Mouse (Mus musculus): ENCODE data around the gene Plcd3. TPM values are rescaled to one million over a fixed set of nuclear protein-coding genes. Genes with fewer than 3 reads are reported as not detected.

The Plcd3 gene
- polyA plus RNA-seq, 1 experiment, result 0.18 TPM

DNA sequence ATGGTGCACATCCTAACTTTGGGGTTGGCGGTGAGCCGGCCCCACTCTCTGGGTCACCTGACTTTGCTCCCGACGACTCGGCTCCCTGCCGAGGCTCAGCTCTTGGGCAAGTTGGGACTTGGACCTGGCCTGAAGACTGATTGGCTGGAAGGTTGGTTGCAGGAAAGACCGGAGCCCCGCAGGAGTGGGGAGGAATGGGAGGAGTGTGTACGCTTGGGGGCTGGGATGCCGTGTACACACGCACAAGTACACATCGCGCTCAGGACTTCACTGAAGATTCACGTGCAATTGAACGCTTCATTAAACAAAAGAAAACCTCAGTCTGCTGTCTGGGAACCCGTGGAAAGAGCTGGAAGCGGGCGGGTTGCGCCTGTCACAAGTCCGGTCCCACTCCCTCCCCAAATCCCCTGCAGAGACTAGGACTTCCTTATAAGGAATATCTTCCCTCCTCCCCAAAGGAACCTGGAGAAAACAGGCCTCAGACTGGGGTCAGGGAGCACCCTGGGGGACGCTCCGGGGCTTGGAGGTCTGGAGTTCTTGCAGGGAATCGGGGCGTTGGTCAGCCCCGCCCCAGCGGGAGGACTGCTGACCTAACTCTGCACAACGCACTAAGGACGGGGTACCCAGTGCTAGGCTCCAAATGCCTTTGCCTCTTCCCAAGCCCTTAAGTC, 10.6 kb upstream of the Plcd3 start:
- no peaks in the 10 kb centered on the region for H3K9me3 ChIP-seq
- no peaks in the 10 kb centered on the region for H3K27me3 ChIP-seq (replicated peaks)
- H3K36me3 ChIP-seq (replicated peaks; ENCODE audit: low read length), result peaks cover 54% of the 10 kb centered on the region
- H3K4me1 ChIP-seq, result peaks cover 15% of the 10 kb centered on the region
- no peak overlapping the region for H3K4me3 ChIP-seq (replicated peaks)
- no peak for TF ChIP-seq FLI1 (IDR thresholded peaks at IDR 0.05; ENCODE audit: low read length)
- no peak for TF ChIP-seq GATA1 (IDR thresholded peaks at IDR 0.05; ENCODE audit: borderline replicate concordance, low read length)

DNA sequence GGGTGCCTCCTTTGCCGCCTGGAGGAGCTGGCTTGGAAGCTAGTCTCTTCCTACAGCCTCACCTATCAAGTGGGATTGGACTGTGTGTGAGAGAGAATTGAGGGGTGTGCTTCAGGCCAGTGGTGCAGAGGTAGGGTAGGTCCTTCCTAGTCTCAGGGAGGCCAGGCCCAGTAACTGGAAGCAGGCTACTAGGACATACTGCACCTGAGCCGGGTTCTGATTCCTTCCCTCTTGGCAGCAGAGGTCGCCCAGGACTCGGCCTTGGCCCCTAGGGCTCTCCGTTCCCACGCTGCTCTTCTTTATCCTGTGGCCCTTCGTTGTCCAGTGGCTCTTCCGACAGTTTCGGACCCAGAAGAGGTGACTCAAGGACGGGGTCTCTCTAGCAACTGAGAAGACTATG, 9.8 kb upstream of the Plcd3 start:
- H3K4me1 ChIP-seq, result peaks cover 18% of the 10 kb centered on the region
- no peak overlapping the region for H3K4me3 ChIP-seq (replicated peaks)
- no peak for TF ChIP-seq FLI1 (IDR thresholded peaks at IDR 0.05; ENCODE audit: low read length)
- TF ChIP-seq GATA1 (IDR thresholded peaks at IDR 0.05; ENCODE audit: borderline replicate concordance, low read length), result no peak
- no peaks in the 10 kb centered on the region for H3K9me3 ChIP-seq
- H3K36me3 ChIP-seq (replicated peaks; ENCODE audit: low read length), result peaks cover 61% of the 10 kb centered on the region
- no peaks in the 10 kb centered on the region for H3K27me3 ChIP-seq (replicated peaks)

DNA sequence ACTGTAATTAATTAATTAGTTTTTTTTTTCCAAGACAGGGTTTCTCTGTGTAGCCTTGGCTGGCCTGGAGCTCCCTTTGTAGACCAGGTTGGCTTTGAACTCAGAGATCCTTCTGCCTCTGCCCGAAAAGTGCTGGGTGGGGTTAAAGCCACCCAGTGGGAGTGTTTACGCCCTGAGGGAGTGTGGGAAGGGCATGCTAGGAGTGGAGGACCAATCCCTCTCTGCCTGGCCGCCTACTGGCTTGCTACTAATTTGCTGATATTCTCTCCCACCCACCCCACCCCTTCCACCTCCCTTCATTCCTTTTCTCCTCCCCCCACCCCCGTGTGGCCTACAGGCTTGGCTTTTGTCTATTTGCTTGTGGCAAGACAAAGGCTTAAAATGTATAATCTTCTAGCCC, 4.9 kb upstream of the Plcd3 start:
- peaks cover 45% of the 10 kb centered on the region for H3K4me1 ChIP-seq
- no peak overlapping the region for H3K4me3 ChIP-seq (replicated peaks)
- H3K36me3 ChIP-seq (replicated peaks; ENCODE audit: low read length), result peaks cover 61% of the 10 kb centered on the region

DNA sequence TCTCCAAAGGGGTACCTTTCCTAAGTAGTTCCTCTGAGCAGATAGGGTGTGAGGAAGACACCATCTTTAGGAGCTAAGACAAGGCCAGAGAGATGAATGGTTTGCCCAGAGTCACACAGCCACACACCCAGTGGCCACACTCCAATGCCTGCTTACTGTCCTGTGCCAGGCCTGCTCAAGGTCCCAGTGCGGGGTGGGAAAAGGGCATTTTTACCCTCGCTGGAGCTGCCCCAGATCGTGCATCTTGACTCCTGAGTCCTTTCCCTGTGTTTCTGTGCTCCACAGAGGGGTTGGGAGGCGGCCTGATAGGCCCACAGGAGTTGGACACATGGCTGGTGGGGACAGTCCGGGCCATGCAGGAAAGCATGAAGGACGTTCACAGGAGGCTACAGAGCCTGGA, 4.4 kb upstream of the Plcd3 start:
- TF ChIP-seq GATA1 (IDR thresholded peaks at IDR 0.05; ENCODE audit: borderline replicate concordance, low read length) (no peak), FLI1 (IDR thresholded peaks at IDR 0.05; ENCODE audit: low read length) (no peak)
- Histone ChIP-seq H3K4me3 (replicated peaks) (no peak overlapping the region), H3K4me1 (peaks cover 50% of the 10 kb centered on the region), H3K9me3 (no peaks in the 10 kb centered on the region), H3K27me3 (replicated peaks) (peaks cover 15% of the 10 kb centered on the region), H3K36me3 (replicated peaks; ENCODE audit: low read length) (peaks cover 55% of the 10 kb centered on the region)

More for the DNA sequence above, 4.9 kb upstream of the Plcd3 start:
- H3K9me3 ChIP-seq, result no peaks in the 10 kb centered on the region
- no peak for TF ChIP-seq GATA1 (IDR thresholded peaks at IDR 0.05; ENCODE audit: borderline replicate concordance, low read length)
- TF ChIP-seq FLI1 (IDR thresholded peaks at IDR 0.05; ENCODE audit: low read length), result no peak
- peaks cover 9% of the 10 kb centered on the region for H3K27me3 ChIP-seq (replicated peaks)

DNA sequence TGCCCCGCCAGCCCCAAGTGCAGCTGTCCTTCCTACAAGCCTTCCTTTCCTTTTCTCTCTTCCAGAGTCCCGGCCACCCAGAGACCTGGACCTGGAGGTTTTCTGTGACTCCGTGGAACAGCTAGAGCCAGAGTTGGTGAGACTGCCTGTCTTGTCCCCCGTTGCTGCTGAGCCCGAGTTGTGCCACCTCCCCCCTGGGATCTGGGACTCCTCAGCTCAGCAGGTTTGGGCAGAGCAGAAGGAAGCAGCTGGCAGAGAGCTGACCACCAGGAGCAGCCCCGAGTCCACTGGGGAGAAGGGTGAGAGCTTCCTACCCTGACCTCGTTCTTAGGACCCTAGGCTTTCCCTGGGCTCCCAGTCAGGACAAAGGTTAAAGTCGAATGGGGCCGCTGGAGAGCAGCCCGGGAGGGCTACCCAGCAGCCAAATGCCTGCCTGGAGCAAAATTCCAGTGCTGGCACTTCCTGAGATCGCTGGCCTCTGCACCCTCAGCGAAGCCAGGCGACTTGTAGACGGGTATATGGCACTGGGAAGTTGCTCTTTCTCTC, 3.8 kb upstream of the Plcd3 start:
- H3K9me3 ChIP-seq, result no peaks in the 10 kb centered on the region
- H3K4me3 ChIP-seq (replicated peaks), result no peak overlapping the region
- peaks cover 50% of the 10 kb centered on the region for H3K4me1 ChIP-seq
- peaks cover 21% of the 10 kb centered on the region for H3K27me3 ChIP-seq (replicated peaks)
- TF ChIP-seq GATA1 (IDR thresholded peaks at IDR 0.05; ENCODE audit: borderline replicate concordance, low read length) (no peak), FLI1 (IDR thresholded peaks at IDR 0.05; ENCODE audit: low read length) (no peak)
- peaks cover 51% of the 10 kb centered on the region for H3K36me3 ChIP-seq (replicated peaks; ENCODE audit: low read length)

DNA sequence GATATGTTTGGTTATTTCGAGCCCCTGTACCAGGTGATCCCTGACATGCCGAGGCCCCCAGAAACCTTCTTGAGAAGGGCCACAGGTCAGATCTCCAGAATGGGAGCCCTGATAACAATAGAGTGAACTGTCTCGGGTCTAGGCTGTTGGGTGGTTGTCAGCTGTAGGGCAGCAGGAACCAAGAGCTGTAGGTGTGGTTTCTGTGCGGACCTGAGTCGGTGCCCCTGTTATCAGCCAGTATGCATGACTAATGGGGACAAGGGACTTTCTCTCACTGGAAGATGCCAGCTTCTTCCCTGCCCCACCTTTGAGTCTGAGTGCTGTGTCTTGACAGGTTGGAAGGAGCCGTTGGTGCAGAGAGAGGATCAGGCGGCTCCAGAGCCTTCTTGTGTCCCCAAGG, 3.0 kb upstream of the Plcd3 start:
- no peak for TF ChIP-seq GATA1 (IDR thresholded peaks at IDR 0.05; ENCODE audit: borderline replicate concordance, low read length)
- no peak for TF ChIP-seq FLI1 (IDR thresholded peaks at IDR 0.05; ENCODE audit: low read length)
- H3K4me3 ChIP-seq (replicated peaks), result peak overlapping the region; percentile 47
- peaks cover 50% of the 10 kb centered on the region for H3K4me1 ChIP-seq
- peaks cover 28% of the 10 kb centered on the region for H3K27me3 ChIP-seq (replicated peaks)
- H3K36me3 ChIP-seq (replicated peaks; ENCODE audit: low read length), result peaks cover 47% of the 10 kb centered on the region
- no peaks in the 10 kb centered on the region for H3K9me3 ChIP-seq

DNA sequence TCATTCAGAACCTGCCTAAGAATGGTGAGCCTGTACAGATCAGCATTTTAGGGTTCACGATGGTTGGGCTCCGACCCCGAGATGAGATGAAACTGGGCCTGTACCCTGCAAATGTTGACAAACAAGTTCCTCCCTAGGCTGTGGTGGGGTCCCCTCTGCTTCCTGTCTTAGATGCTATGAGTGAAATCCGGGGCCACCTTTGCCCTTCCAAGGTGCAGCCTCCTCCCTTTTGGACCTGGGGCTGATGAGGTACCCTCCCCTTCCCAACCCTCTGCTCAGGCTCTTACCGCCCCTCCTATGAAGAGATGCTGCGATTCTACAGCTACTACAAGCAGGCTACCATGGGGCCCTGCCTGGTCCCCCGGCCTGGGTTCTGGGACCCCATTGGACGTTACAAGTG, 2.2 kb upstream of the Plcd3 start:
- Histone ChIP-seq H3K27me3 (replicated peaks) (peaks cover 37% of the 10 kb centered on the region), H3K36me3 (replicated peaks; ENCODE audit: low read length) (peaks cover 39% of the 10 kb centered on the region), H3K4me3 (replicated peaks) (peak overlapping the region; percentile 97), H3K9me3 (no peaks in the 10 kb centered on the region), H3K4me1 (peaks cover 50% of the 10 kb centered on the region)
- no peak for TF ChIP-seq GATA1 (IDR thresholded peaks at IDR 0.05; ENCODE audit: borderline replicate concordance, low read length)
- no peak for TF ChIP-seq FLI1 (IDR thresholded peaks at IDR 0.05; ENCODE audit: low read length)

DNA sequence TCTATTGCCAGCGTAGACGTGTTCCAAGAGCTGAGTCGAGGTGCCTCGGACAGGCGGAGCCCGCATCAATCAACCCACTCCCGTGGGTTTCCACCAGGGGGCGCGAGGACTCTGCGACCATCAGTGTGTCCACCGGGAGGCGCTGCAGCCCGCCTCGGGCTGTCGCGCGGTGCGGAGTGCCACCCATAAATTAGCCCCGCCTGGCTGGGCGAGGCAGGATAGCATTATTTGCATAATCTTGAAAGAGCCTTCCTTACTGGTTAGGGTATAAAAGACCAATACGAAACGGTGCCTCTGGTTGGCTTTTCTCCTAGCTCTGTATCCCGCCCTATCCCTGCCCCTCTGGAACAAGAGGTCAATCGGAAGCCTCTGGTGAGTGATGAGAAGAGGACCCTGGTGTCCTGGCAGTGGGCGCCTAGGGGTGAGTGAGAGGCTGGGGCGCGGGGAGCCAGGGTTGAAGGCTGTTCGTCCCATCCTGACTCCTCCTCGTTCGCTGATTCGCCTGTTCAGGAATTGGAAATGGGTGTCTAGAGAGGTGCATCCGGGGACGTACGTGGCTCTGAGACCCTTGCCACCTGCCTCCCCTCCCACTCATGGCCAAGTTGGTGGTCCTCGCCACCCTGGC, 1.4 kb upstream of the Plcd3 start:
- peaks cover 33% of the 10 kb centered on the region for H3K36me3 ChIP-seq (replicated peaks; ENCODE audit: low read length)
- H3K4me1 ChIP-seq, result peaks cover 50% of the 10 kb centered on the region
- H3K9me3 ChIP-seq, result no peaks in the 10 kb centered on the region
- TF ChIP-seq FLI1 (IDR thresholded peaks at IDR 0.05; ENCODE audit: low read length) (no peak), GATA1 (IDR thresholded peaks at IDR 0.05; ENCODE audit: borderline replicate concordance, low read length) (no peak)
- H3K4me3 ChIP-seq (replicated peaks), result peak overlapping the region; percentile 97
- peaks cover 43% of the 10 kb centered on the region for H3K27me3 ChIP-seq (replicated peaks)

DNA sequence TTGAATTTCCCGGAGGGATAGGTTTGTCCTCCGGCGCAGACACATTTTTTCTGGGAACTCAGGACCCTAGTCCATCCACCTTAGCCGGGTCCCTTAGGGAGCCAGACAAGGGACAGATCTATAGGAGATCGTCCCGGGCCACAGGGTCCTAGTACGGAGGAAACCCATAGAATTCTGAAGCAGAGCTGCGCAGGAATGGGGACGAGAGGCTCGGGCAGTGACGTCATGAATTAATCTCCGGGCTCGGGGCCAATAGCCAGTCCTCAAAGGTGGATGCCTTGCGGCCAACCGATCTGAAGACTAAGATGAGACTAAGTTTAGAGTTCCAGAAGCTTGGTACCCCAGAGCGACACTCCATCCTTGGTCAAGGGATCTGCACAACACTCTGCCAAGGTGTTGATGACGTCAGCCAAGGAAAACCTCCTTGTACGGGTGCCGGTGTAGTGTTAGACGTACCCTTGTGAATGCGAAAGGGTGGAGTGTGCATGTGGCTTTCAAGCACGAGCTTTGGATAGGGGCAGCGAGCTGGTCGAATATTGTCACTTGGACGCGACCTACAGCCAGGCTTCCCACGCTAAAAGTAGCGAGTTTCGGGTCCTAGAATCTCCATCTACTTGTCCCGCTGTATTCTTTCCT, 526 bp upstream of the Plcd3 start:
- H3K4me3 ChIP-seq (replicated peaks), result peak overlapping the region; percentile 97
- peaks cover 51% of the 10 kb centered on the region for H3K27me3 ChIP-seq (replicated peaks)
- TF ChIP-seq FLI1 (IDR thresholded peaks at IDR 0.05; ENCODE audit: low read length) (no peak), GATA1 (IDR thresholded peaks at IDR 0.05; ENCODE audit: borderline replicate concordance, low read length) (no peak)
- H3K9me3 ChIP-seq, result no peaks in the 10 kb centered on the region
- H3K4me1 ChIP-seq, result peaks cover 57% of the 10 kb centered on the region
- peaks cover 28% of the 10 kb centered on the region for H3K36me3 ChIP-seq (replicated peaks; ENCODE audit: low read length)

DNA sequence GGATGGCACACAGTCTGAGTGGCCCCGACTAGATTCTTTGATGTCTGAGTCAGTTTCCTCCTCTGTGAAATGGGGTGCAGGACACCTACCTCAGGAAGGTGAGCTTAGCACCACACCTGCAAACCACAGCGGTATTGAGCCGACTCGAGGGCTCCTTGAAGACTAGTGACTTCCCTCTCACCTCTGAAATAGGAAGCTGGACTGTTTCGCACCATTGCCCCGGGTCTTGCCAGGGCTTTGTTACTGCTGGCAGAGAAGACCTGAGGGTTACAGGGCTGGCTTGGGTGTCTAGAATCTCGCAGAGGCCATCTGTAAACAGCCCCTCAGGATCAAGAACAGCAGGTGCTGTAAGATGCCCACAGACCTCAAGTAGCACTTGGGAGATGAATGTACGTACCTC, 1.1 kb downstream of the Plcd3 start:
- no peak for TF ChIP-seq FLI1 (IDR thresholded peaks at IDR 0.05; ENCODE audit: low read length)
- TF ChIP-seq GATA1 (IDR thresholded peaks at IDR 0.05; ENCODE audit: borderline replicate concordance, low read length), result no peak
- H3K27me3 ChIP-seq (replicated peaks), result peaks cover 66% of the 10 kb centered on the region
- H3K36me3 ChIP-seq (replicated peaks; ENCODE audit: low read length), result peaks cover 12% of the 10 kb centered on the region
- H3K4me3 ChIP-seq (replicated peaks), result no peak overlapping the region
- no peaks in the 10 kb centered on the region for H3K9me3 ChIP-seq
- H3K4me1 ChIP-seq, result peaks cover 48% of the 10 kb centered on the region

Data from megakaryocyte, embryonic 14.5 days (primary cell).